Mouse (Mus musculus): ENCODE data around the gene Tll1.

GRCm38 (mm10) chr8:64198326-64198725 is 7.7 kb downstream of the Tll1 start:
- no peak for TF ChIP-seq CTCF (IDR thresholded peaks at IDR 0.05; ENCODE audit: low read depth)
- no peak for TF ChIP-seq EP300 (optimal IDR thresholded peaks at IDR 0.05)
